Mouse (Mus musculus) ES-E14 (cell line): ENCODE measurements around the gene Eif2s2.

ENCODE experiments used
- CHD2 ChIP-seq: IDR thresholded peaks from 2 replicates; pipeline ENCODE4 v1.6.1; 2014; ENCODE audit warnings: mild to moderate bottlenecking, low read depth, low read length, inconsistent platforms
- HCFC1 ChIP-seq: IDR thresholded peaks from 2 replicates; pipeline ENCODE4 v1.6.1; 2012; ENCODE audit warnings: low read length, inconsistent platforms, borderline replicate concordance; ENCODE audit not compliant: insufficient read depth
- MAFK ChIP-seq: IDR thresholded peaks from 2 replicates; pipeline ENCODE4 v1.6.1; 2014; ENCODE audit warnings: mild to moderate bottlenecking, low read depth, low read length, inconsistent platforms; ENCODE audit not compliant: insufficient read depth
- ZNF384 ChIP-seq: IDR thresholded peaks from 2 replicates; pipeline ENCODE4 v1.6.1; 2012; ENCODE audit warnings: low read depth, low read length, inconsistent platforms

DNA sequence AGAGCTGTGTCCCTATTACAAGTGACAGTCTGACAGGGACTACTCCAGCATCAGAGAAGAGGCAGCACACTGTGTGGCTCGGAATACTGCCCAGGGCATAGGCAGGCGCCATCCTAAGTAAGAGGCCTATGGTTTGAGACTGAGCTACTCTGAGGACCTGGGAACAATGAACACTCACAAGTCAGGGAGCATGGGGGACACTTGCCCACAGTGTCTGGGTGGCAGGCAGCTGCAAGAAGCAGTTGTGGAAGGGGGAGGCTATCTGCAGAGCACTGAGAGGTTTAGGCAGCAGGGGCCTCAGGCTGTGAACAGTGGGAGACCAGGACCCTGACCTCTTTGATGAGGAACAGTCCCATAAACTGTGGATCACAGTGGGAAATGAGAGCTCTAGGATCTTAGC is 35.6 kb upstream of the Eif2s2 start:
- TF ChIP-seq CHD2 = no peak
- TF ChIP-seq MAFK = no peak
- TF ChIP-seq ZNF384 = no peak
- no peak for TF ChIP-seq HCFC1
